Mouse (Mus musculus): Measurements from ENCODE around the gene Foxn3. TPM values are rescaled to one million over a fixed set of nuclear protein-coding genes. Genes with fewer than 3 reads are reported as not detected.

The Foxn3 gene
- total RNA-seq, 2 experiments from 2014 or later = 115 to 120 TPM

DNA sequence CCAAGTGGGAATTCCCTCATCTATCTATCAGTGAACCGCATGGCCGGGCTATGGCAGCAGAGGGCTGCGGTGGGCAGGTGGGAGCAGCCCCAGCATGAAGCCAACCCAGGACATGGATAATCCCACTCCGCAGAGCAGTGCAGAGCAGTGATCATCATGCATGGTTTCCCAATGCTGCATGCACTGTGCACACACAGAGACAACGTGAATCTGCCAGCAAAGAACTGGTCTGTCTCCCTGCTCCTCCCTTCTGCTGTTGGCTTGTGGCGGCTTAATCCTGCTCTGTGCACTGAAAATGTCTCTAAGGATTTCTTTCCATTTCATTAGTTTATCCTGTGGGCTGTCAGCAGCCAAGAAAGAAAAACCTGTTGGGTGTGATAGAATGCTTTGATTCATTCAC, 276.7 kb downstream of the Foxn3 start:
- intact Hi-C loops (cut with DNase I) = no loop called here
- no peak for DNase-seq (ENCODE audit: low spot score)

DNA sequence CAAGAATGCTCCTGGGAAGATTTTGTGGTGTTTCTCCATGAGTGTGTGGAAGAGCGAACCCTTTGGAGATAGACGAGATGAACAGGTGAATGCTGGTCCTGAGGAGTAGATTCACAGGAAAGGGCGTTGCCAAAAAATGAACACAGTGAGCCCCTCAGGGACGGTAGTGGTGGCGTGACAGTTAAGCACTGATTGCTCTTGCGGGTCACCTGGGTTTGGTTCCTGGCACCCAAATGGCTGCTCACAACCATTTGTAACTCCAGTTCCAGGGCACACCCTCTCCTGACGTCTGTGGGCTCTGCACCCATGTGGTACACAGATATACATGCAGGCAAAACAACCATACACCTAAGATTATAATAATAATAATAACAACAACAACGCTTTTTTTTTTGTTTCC, 277.7 kb downstream of the Foxn3 start:
- intact Hi-C loops (cut with DNase I) = no loop called here
- DNase-seq (ENCODE audit: low spot score) = no peak

DNA sequence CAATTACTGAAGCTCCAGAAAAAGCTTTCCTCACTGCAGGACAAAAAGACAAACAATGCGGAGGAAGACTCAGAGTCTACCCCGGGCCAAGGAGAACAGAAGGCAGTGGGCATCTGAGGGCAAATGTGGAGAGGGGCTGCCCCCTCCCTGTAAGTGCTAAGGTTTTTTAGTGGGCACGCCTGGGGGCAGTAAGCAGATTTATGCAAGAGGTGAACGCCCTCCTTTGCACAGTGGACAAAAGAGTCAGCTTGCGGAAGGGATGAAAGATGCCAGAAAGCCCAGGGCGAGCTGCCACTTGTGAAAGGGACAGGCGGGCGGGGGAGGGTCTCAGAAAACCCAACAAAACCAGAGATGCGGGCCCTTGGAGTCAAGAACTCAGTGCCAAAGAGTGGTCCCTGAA, 278.2 kb downstream of the Foxn3 start:
- no peak for DNase-seq (ENCODE audit: low spot score)
- intact Hi-C loops (cut with DNase I) = no loop called here

DNA sequence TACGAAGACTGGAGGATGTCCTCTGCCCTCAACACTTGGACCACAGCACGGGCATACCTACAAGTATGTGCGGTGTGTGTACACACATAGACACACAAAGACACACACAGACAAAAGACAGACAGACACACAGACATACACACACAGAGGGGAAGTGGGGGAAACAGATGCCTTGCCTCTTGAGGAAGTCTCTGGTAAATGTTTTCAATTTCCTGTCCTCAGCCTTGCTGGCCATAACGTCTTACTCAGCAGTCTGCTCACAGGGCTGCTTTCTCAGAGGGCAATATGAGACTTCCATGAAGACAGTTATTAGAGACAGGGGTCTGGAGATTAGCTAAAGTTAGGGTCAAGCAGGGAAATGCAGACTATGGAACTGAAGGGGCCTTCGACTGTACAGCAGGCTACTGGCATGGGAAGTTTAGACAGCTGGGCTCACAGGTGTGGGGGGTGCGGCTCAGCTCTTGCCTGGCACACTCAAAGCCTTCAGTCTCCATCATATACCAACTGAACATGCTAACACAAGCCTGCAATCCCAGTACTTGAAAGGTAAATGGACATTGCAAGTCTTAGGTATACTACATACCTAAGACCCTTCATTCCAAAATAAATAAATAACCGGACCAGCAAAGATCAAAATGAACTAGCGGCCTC, 278.8 kb downstream of the Foxn3 start:
- intact Hi-C loops (cut with DNase I) = no loop called here
- no peak for DNase-seq (ENCODE audit: low spot score)

DNA sequence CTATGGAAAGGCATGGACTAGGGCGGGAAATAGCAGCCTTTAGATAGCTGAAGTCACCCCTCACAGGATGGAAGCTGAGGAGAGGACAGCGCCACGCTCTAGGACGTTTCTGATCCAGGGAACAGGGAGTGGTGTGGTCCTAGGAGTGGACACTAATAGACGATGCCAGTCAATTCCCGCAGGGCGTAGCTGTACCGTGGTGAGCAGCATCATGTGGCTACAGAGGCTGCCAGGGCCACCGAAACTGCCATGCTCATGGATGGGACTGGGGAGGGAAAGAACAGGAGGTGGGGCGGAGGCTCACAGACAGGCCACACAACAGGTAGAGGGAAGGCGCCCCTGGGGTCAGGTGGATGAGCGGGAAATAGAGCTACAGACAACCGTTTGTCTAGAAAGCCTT, 282.6 kb downstream of the Foxn3 start:
- intact Hi-C loops (cut with DNase I) = no loop called here
- DNase-seq (ENCODE audit: low spot score) = no peak

DNA sequence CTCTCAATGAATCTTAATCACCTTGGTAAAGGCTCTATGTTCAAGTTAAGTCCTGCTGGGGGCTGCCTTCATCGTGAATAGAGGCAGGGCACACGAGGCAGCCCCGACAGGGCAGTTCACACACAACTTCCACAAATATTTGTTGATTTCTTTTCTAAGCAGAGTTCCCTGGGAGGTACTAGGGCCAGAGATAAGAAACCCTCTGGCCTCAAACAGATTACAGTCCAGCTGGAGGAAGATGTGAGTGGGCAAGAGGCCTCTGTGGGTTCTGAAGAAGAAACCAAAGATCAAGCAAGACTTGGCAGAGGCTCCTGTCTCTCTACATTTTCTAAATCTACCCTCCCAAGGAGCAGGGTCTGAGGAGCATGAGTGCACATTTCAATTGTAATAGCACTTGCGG, 283.1 kb downstream of the Foxn3 start:
- intact Hi-C loops (cut with DNase I) = no loop called here
- DNase-seq (ENCODE audit: low spot score) = no peak

DNA sequence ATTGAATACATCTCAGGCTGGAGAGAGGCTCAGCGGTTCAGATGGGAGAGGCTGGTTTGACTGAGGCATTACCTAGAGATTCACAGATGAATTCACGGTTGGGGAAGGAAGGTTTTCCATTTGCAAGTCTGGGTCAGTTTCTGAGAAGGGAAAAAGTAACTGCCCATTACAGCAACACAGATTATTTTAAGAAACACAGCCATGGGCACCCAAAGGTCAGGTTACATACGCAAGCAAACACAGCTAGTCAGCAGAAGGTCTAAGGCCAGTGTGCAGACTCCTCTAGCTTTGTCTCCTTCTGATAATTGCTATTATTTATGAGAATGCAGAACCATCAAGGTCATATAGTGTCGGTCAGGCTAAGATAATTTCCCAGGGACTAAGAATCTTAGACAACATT, 284.0 kb downstream of the Foxn3 start:
- no peak for DNase-seq (ENCODE audit: low spot score)
- intact Hi-C loops (cut with DNase I) = no loop called here

DNA sequence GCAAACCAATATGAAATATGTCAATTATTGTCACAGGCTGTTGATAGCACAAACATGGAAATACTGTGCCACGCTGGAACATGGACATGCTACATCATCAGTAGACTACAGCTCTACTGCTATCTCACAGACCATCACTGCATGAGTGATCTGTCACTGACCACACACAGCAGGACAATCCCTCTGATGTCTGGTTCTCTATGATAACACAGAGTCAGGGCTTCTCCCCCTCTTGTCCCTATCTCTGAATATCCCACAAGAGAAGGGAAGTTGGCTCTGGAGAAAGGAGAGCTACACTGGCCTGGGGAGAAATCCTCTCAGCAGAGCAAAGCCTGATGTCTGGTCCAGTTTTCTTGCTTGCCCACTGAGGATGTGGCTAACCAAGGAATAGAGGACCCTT, 288.8 kb downstream of the Foxn3 start:
- no peak for DNase-seq (ENCODE audit: low spot score)

DNA sequence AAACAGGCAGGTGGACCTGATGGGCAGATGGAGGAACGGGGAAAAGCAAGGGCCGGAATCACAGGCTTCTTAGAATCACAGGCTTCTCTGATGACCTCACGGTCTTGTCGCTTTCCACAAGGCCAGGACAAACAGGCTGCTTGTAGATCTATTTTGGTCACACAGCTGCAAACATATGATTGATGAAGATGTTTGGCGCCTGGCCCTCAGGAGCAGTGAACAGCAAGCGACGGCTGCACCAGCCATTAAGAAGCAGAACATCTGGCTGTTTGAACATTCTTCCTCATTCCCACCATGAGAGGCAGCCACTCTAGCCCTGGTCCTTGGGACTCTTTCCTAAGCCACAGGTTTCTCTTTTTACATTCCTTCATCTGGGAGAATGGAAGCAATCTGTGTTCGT, 294.0 kb downstream of the Foxn3 start:
- no peak for DNase-seq (ENCODE audit: low spot score)
- intact Hi-C loops (cut with DNase I) = loop anchor here (5.0 kb wide), 1 partner anchor 123 kb away; no protein-coding TSS in a partner anchor

More for the DNA sequence above, 288.8 kb downstream of the Foxn3 start:
- intact Hi-C loops (cut with DNase I) = no loop called here

DNA sequence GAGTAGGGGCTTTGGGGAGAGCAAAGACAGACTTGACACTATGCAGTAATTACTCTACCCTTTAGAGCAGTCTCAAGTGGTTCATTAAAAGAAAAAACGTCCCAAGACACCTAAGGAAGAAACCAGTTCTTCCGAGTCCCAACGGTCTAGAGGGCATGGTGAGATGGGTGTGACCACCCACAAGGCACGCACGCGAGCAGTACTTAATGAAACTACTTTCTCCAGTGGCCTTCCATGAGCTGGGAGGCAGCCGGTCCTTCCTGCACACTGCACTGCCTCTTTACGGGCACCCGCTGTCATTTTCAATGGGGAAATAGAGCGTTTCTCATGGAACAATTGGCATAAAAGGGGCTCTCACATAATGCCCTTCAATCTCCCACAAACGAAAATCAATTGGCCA, 294.4 kb downstream of the Foxn3 start:
- no peak for DNase-seq (ENCODE audit: low spot score)
- intact Hi-C loops (cut with DNase I) = loop anchor here (5.0 kb wide), 1 partner anchor 123 kb away; no protein-coding TSS in a partner anchor

DNA sequence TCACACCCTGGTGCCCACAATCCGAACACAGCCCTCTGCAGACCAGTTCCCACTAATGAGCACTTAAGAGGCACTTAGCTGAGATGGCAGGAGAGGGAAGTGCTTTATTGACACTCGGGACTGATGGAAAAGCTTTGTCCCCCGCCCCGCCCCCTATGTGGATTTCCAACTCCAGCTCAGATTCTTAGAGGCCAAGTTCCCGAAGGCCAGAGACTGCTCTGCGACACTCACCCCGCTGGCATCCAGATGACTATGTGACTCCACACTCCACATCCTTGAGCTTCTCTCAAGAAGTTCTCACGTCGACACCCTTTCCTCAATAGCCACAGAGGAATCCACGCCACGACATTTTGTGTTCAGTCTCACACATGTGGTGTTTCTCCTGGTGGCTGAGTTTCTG, 295.6 kb downstream of the Foxn3 start:
- no peak for DNase-seq (ENCODE audit: low spot score)
- intact Hi-C loops (cut with DNase I) = loop anchor here (5.0 kb wide), 1 partner anchor 125 kb away; no protein-coding TSS in a partner anchor

DNA sequence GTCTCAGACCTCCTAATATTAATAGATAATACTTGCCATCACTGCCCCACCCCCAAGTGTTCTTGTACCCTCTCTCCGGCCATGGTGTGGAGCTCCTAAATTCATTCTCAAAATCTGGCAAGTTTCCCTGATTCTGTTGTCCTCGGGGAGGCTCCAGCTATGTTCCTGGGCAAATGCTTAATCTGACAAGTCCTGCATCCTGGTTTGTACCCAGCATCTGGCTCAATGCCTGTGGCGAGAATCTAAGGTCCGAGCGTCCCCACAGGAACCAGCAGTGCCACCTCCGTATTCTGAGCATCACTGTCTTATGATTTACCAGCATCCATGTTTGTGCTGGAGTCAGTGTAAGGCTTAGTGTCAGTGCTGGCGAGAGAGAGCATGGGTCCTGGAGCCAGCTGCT, 296.9 kb downstream of the Foxn3 start:
- intact Hi-C loops (cut with DNase I) = loop anchor here (5.0 kb wide), 1 partner anchor 126 kb away; no protein-coding TSS in a partner anchor
- DNase-seq (ENCODE audit: low spot score) = no peak

DNA sequence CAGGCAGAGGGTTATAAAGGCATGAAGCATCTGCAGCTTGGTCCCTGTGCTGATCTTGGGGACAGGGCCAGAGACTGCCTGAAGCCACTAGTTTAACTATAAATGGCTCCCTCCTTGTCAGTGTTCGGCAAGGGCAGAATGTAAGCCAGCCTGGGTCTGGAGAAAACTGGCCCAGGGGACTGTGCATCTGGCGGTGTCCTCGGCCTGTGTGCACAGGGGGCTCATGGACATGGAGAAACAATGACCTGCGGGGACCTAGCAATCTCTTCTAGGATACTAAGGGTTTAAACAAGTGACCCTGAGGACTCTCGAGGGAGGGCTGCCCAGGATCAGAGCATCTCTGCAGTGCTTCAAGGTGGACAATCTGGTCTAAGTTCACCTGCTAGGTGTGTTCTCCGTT, 297.6 kb downstream of the Foxn3 start:
- intact Hi-C loops (cut with DNase I) = loop anchor here (5.0 kb wide), 1 partner anchor 127 kb away; no protein-coding TSS in a partner anchor

DNA sequence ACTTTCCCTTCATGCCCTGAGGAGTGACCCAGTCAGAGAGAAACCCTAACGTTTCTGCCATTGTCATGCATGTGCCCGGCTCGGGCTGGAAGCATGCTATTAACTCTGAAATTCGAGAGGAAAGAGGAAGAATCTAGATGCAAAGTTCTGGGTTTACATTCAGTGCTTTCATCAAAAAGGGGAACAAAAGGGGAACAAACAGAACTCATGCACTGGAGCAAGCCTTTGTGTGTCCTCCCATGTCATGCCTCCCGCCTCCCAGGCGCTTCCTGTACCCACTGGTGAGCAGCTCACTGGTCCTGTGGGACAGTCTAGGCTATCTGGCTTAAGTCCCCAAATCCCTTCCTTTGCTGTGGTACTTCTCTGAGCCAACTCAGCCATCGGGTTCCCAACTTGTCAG, 299.0 kb downstream of the Foxn3 start:
- no peak for DNase-seq (ENCODE audit: low spot score)
- intact Hi-C loops (cut with DNase I) = no loop called here

More for the DNA sequence above, 297.6 kb downstream of the Foxn3 start:
- no peak for DNase-seq (ENCODE audit: low spot score)

DNA sequence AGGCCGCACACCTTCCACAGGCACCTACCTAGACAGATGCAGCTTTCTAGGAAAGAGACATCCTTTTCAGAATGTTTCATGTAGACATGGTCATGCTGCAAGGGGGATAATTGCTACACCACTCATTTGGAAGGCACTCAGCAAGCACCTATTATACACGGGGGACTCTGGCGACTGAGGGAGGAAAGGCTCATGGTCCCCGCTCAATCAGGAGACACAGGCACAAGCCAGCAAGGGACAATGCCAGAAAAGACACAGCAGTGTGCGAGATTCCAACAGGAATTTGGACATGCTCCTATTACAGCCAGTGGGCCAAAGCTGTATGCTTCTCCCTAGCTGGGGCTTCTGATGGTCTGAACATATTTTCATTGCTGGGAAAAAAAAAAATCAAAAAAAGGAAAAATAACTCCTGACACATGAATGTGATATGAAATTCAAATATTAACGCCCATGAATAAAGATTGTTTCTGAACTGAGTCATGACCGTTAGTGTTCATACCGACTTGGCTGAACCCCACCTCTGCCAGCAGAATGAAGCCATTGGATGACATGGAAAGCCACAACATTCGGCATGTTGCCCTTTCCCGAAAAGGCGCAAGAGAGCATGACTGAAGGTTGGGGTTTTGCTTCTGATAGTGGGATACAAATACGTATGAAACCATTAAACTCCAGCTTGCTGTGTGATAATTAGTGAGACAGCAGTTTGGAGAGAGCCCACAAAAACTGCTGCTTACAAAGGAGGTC, 299.6 kb downstream of the Foxn3 start:
- DNase-seq (ENCODE audit: low spot score) = no peak
- intact Hi-C loops (cut with DNase I) = no loop called here

DNA sequence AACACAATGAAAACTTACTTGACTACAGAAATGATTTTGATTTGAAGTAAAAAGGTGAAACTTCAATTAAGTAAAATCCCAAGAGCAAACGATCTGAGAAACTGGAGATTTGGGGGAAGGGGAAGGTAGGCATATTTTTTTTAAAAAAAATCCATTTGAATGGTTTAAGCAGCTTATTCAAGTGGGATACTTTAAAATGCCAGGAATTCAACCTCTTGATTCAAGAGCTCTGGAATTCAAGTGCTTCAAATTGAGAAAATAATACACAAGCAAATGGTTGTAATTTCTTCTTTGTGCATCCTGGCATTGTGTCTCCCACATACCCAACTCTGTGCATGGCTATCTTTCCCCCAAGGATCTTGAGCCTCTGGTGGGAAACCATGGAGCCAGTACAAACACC, 300.5 kb downstream of the Foxn3 start:
- DNase-seq (ENCODE audit: low spot score) = no peak
- intact Hi-C loops (cut with DNase I) = no loop called here

DNA sequence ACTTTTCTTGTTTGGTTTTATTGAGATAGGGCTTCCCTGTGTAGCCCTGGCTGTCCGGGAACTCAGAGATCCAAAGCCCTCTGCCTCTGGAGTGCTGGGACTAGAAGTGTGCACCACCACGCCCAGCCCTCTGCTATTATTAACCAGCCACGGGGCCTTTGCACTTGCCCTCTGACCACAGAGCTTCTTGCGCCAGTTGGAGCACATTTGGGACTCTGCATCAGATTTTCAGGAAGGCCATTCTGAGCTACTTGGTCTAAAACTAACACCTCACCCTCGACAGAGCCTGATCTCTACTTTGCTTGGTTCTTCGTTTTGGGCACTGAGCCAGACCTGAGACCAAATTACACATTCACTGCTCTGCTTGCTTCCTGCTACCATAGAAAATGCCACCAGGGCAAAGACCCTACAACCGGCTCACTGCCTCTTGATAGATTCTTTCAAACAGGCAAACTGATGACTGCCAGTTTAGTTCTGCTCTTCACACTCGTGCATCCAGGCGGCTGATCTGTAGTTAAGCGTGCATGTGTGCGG, 301.2 kb downstream of the Foxn3 start:
- no peak for DNase-seq (ENCODE audit: low spot score)
- intact Hi-C loops (cut with DNase I) = no loop called here

DNA sequence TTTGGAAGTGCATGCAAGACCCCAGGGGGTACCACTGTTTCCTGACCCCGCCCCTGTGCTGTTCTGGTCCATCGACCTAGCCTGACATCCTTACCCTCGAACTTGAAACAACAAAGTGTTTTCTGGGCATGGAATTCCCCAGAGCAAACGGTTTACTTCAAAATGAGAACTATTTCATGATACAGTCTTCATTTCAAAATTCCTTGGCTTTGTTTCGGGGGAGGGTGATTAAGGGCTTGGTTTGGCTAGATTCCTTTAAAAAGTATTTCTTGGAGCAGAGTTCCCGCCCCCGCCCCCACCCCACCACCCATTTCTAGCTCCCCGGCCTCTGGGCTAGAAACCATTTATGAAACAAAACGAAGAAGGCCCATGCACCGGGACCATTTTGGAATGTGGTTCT, 303.2 kb downstream of the Foxn3 start:
- intact Hi-C loops (cut with DNase I) = no loop called here
- DNase-seq (ENCODE audit: low spot score) = no peak

DNA sequence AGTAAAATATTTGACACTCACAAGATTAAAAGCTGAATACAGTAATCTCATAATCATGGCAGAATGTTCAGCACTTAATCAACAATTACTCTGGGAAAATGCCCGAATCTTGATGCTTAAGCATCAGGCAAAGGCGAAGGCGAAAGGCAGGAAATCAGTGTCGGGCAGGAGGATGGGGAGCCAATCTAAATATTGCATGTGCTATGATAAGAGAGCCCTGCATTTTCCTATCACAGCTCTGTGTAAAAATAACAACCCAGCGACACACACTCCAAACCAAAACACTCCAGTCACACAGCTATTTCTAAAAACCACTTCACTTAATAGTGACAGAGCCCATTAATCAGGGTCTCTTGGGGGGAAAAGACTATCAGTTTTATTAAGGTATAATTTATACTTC, 305.8 kb downstream of the Foxn3 start:
- no peak for DNase-seq (ENCODE audit: low spot score)
- intact Hi-C loops (cut with DNase I) = no loop called here

DNA sequence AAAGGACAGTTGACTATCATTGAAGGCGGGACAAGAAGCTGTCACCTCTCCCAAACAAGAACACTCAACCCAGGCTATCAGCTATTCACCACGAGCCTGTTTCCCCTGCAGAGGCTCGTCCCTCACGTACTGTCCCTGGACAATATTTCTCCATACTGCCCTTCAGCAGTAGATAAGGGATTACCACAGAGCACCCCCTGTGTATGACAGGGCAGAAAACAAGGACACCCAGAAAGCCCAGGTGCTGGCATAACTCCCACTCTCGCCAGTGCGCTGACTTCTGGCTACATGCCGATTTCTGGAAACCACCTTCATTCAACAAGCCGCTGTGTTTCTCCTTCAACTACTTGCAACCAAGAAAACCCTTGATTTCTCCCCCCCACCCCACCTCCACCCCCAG, 306.4 kb downstream of the Foxn3 start:
- DNase-seq (ENCODE audit: low spot score) = no peak
- intact Hi-C loops (cut with DNase I) = no loop called here

DNA sequence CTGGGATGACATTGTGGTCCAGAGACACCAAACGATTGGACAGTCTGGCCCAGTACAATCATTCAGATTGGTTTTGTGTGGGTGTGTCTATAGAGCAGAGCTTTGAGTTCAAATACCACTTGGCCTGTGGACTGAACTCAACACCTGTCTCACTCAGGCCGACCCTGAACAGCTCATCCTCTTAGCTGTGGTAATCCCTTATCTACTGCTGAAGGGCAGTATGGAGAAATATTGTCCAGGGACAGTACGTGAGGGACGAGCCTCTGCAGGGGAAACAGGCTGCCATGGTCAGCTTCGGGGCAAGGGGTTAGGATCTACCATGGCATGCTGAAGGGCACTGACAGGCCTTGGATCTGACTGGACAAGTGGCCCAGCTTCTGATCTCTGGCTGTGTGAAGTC, 306.9 kb downstream of the Foxn3 start:
- intact Hi-C loops (cut with DNase I) = no loop called here
- DNase-seq (ENCODE audit: low spot score) = no peak
